Mouse (Mus musculus) kidney, embryonic 16.5 days (tissue): ENCODE measurements around the gene Btbd18. TPM values are rescaled to one million over a fixed set of nuclear protein-coding genes. Genes with fewer than 3 reads are reported as not detected.

Source experiments
- ATAC-seq: fragments of 200-750 bp; cut with Nextera tagmentation; 2 replicates; pipeline ENCODE4 v1.8.0; 2017; ENCODE audit warnings: moderate TSS enrichment; ENCODE audit not compliant: low FRiP score, low TSS enrichment
- H3K27ac ChIP-seq: fragments of 300-500 bp; sonication (generic); 2 replicates; pipeline ENCODE4 v1.5.1; 2014; ENCODE audit warnings: low read length
- H3K27me3 ChIP-seq: fragments of 300-500 bp; sonication (generic); 2 replicates; pipeline ENCODE4 v1.6.1; 2014; ENCODE audit warnings: low read length, control low read depth, mixed read lengths; ENCODE audit not compliant: insufficient read depth
- H3K36me3 ChIP-seq: fragments of 300-500 bp; sonication (generic); 2 replicates; pipeline ENCODE4 v1.6.1; 2014; ENCODE audit warnings: low read length, control low read depth, mixed read lengths; ENCODE audit not compliant: insufficient read depth
- H3K4me1 ChIP-seq: fragments of 300-500 bp; sonication (generic); 2 replicates; pipeline ENCODE4 v1.6.1; 2014; ENCODE audit warnings: low read length, control low read depth, mixed read lengths; ENCODE audit not compliant: insufficient read depth
- H3K4me2 ChIP-seq: fragments of 300-500 bp; sonication (generic); replicated peaks from 2 replicates; pipeline ENCODE4 v1.6.1; 2014; ENCODE audit warnings: low read depth, low read length
- H3K4me3 ChIP-seq: fragments of 300-500 bp; sonication (generic); 2 replicates; pipeline ENCODE4 v1.5.1; 2014; ENCODE audit warnings: mild to moderate bottlenecking, low read length
- H3K9ac ChIP-seq: fragments of 300-500 bp; sonication (generic); replicated peaks from 2 replicates; pipeline ENCODE4 v1.6.1; 2014; ENCODE audit warnings: low read length
- H3K9me3 ChIP-seq: fragments of 300-500 bp; sonication (generic); 2 replicates; pipeline ENCODE4 v1.6.1; 2016; ENCODE audit warnings: low read length, control low read depth
- WGBS: fragments of 180-500 bp; shearing (Covaris S2); extraction: QIAGEN DNeasy Blood & Tissue Kit; methylation state at CpG from one replicate; pipeline ENCODE4 v1.1.7; 2014; 5-methylcytosine and 5-hydroxymethylcytosine counted together
- polyA plus RNA-seq: library from polyadenylated mRNA; unstranded; fragments of >200 nt; fragmentation: Nextera tagmentation; extraction: Ambion mirVana; gene quantifications from 2 replicates; pipeline ENCODE4 v1.2.1, GENCODE M21; 2015

Gene Btbd18
- polyA plus RNA-seq, 1 experiment from 2014 or later = 0.22 TPM

DNA sequence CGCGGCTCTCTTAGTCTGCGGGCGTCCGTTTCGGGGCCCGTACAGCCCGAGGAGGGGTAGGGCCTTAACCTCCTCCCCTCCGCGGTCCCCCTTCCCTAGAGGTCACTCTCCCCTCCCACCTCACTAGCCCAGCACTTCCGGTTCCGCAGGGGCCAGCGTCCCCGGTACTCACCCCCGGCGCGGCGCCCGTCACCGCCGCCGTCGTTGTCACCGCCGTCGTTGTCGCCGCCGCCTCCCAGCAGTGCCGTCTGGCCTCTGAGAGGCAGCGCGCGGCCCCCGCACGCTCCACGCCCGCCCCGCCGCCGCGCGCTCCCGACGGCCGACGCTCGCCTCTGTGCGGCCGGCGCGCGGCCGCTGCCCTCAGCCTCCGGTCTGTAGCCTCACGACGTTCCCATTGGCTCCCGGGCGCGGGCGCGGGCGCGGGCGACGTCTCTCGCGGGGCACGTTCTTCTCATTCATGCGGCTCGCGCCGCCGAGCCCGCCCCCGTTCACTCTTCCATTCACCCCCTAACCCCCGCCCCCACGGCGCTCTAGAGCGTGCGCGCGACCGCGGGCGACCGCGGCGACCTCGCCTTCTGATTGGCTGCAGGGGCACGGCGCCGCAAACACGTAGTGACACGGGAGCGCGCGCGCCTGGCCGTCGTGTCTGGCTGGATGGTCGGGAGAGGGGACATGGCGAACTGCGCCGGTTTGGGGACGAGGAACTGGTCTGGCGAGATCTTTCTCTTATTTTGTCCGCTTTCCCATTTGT is 56.1 kb downstream of the Btbd18 start, which contains the start of gene Zdhhc5:
Zdhhc5 (minus strand) TSS at position 370 of the 751 bp plus-strand sequence.
- Histone ChIP-seq H3K4me1 (peaks cover 10% of the 10 kb centered on the region), H3K9ac (peak within 1 kb of the TSS; percentile 96), H3K27ac (peak within 1 kb of the TSS; percentile 97), H3K4me2 (peak within 1 kb of the TSS; percentile 83), H3K4me3 (peak within 1 kb of the TSS; percentile 97), H3K36me3 (peaks cover 8% of the 10 kb centered on the region; the same call in 1 of the 2 replicates), H3K27me3 (no peaks in the 10 kb centered on the region), H3K9me3 (no peaks in the 10 kb centered on the region)
- under 1% methylated on average over 73 of the region's 107 CpGs for WGBS
- peak; percentile 97 for ATAC-seq

DNA sequence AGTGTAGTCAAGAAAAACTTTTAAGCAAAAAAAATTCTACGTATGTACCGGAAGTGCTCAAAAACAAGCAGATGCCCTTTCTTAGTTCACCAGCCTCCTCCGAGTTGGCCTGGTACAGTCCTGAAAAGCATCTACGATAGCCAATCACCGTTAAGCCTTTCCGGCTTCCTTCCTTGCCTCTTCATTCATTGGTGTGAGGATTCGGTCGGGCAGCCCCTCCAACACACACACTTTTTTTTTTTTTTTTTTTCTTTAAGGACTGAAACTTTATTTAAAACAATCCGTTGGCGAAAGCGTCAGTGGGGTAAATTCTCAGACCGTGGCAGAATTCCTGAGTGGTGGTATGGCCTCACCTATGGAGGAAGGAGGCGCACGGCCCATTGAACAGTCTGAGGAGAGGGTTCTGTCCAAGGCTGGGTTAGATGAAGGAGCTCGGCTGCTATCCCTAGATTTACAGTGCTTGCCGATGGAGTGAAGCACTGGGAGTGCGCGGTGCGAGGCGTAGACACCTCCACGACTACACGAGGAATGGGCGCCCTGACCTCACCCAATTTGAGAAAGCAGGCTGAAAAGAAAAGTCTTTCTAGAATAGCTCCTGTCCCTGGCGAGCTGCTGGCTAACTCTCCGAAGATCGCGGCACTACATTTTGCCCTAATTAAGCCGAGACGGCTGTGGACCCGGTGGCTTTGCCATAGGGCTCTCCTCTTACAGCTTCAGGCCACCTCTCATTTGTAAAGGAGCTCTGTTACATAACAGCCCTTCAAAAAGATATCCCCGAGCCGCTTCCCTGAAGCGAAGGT is 56.9 kb downstream of the Btbd18 start:
- Histone ChIP-seq H3K27me3 (no peaks in the 10 kb centered on the region), H3K27ac (peak overlapping the region; percentile 97), H3K4me2 (peak overlapping the region; percentile 83), H3K9ac (peak overlapping the region; percentile 96), H3K36me3 (peaks cover under 1% of the 10 kb centered on the region; the same call in 1 of the 2 replicates), H3K9me3 (no peaks in the 10 kb centered on the region), H3K4me1 (peaks cover 10% of the 10 kb centered on the region), H3K4me3 (peak overlapping the region; percentile 97)
- under 1% methylated on average over 33 of the region's 33 CpGs for WGBS
- ATAC-seq = peak; percentile 96

DNA sequence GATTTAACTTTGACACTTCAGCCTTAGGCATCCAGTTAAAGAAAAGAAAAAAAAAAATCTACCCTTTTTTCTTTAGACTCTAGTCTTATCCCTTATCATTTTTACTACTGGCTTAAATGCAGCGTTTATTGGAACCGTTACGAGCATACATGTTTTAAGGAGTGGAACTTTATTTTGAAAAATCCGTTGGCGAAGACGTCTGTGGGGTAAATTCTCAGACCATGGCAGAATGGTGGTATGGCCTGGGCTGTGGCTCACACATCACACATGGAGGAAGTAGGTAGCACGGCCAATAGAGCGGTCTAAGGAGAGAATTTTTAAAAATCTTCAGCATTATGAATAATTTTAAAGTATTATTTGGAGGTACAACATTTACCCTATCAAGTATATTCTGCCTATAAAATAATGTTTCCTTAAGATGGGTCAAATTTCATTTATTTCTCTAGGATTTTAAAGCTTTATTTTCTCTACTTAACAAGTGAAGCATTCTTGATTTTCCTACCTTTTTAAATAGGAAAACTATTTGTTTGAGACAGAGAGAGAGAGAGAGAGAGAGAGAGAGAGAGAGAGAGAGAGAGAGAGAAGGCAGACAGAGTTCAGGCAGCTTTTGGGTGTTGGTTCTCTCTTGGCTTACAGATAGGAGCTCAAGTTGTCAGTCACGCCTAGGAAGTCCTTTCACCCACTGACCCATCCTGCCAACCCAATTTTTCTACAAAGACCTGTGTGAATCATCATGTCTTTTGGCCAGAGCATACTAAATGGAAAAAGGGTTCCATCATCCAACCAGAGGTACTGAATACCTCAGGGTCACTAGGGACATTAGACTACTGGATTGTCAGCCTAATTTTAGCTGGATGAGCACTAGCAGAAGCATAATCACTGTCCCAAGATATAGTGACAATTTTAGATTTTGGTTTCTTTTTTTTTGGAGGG is 57.8 kb downstream of the Btbd18 start:
- H3K36me3 ChIP-seq = 0 out of 2 replicates have a peak, but pooled peaks cover 5% of the 10 kb centered on the region
- peak overlapping the region; percentile 83 for H3K4me2 ChIP-seq
- peak overlapping the region; percentile 96 for H3K9ac ChIP-seq
- H3K4me3 ChIP-seq = peak overlapping the region; percentile 97
- no peak for ATAC-seq
- no peaks in the 10 kb centered on the region for H3K27me3 ChIP-seq
- peaks cover 10% of the 10 kb centered on the region for H3K4me1 ChIP-seq
- WGBS = 33% methylated on average over 9 of the region's 9 CpGs
- H3K9me3 ChIP-seq = no peaks in the 10 kb centered on the region
- H3K27ac ChIP-seq = peak overlapping the region; percentile 97

DNA sequence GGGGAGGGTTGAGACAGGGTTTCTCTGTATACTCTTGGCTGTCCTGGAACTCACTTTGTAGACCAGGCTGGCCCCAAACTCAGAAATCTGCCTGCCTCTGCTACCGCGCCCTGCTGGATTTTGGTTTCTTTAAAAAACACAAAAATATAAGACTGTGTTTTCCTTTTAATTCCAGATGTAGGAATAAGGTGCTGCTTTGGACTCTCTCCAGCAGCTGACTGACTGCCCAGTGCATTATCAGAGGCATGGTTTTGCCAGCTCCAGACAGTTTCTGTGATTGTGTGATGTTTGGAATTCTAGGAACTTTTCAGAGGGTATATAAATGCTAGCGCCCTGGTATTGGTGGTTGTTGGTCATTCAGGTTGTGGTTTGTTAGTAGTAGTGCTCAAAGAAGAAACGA is 58.5 kb downstream of the Btbd18 start:
- Histone ChIP-seq H3K4me3 (no peak overlapping the region), H3K9ac (no peak overlapping the region), H3K4me1 (peaks cover 10% of the 10 kb centered on the region), H3K36me3 (0 out of 2 replicates have a peak, but pooled peaks cover 6% of the 10 kb centered on the region), H3K9me3 (no peaks in the 10 kb centered on the region), H3K4me2 (no peak overlapping the region), H3K27ac (no peak overlapping the region), H3K27me3 (no peaks in the 10 kb centered on the region)
- WGBS = 90% methylated on average over 4 of the region's 4 CpGs
- no peak for ATAC-seq

Other genes with a start within 250 kb of the Btbd18 start
- gene Calcrl, start 233.7 kb upstream of the Btbd18 start, polyA plus RNA-seq = 64.7 and 73.3 TPM in 2 replicates
- gene Tfpi, start 182.3 kb upstream of the Btbd18 start, polyA plus RNA-seq = 37.2 and 40.2 TPM in 2 replicates
- gene Ctnnd1, start 8.3 kb upstream of the Btbd18 start, polyA plus RNA-seq = 55.7 and 59.3 TPM in 2 replicates
- gene Selenoh, start 11.7 kb downstream of the Btbd18 start, polyA plus RNA-seq = 304 and 332 TPM in 2 replicates
- not detected in 2 replicates for gene Gm28635, start 19.0 kb downstream of the Btbd18 start, polyA plus RNA-seq
- 39.2 and 42.6 TPM in 2 replicates for gene Med19, start 19.3 kb downstream of the Btbd18 start, polyA plus RNA-seq
- gene Tmx2, start 20.1 kb downstream of the Btbd18 start, polyA plus RNA-seq = 202 and 216 TPM in 2 replicates
- gene Zdhhc5, start 56.1 kb downstream of the Btbd18 start, polyA plus RNA-seq = 30.4 and 30.6 TPM in 2 replicates
- 31.1 and 32.1 TPM in 2 replicates for gene Clp1, start 68.3 kb downstream of the Btbd18 start, polyA plus RNA-seq
- 5.4 and 9.4 TPM in 2 replicates for gene Ypel4, start 75.0 kb downstream of the Btbd18 start, polyA plus RNA-seq
- 9.8 and 10.9 TPM in 2 replicates for gene Gm19426, start 84.6 kb downstream of the Btbd18 start, polyA plus RNA-seq
- 115 and 119 TPM in 2 replicates for gene Serping1, start 116.4 kb downstream of the Btbd18 start, polyA plus RNA-seq
- 44.0 and 46.9 TPM in 2 replicates for gene Ube2l6, start 139.7 kb downstream of the Btbd18 start, polyA plus RNA-seq
- gene Smtnl1, start 163.6 kb downstream of the Btbd18 start, polyA plus RNA-seq = 0.19 and 0.26 TPM in 2 replicates
- 60.1 and 66.6 TPM in 2 replicates for gene Timm10, start 167.9 kb downstream of the Btbd18 start, polyA plus RNA-seq
- 15.6 and 17.8 TPM in 2 replicates for gene Slc43a1, start 179.8 kb downstream of the Btbd18 start, polyA plus RNA-seq
- 1.0 and 1.5 TPM in 2 replicates for gene Rtn4rl2, start 227.6 kb downstream of the Btbd18 start, polyA plus RNA-seq